14 mouse cellular contexts compared by ENCODE assay signal in the genomic region with DNA sequence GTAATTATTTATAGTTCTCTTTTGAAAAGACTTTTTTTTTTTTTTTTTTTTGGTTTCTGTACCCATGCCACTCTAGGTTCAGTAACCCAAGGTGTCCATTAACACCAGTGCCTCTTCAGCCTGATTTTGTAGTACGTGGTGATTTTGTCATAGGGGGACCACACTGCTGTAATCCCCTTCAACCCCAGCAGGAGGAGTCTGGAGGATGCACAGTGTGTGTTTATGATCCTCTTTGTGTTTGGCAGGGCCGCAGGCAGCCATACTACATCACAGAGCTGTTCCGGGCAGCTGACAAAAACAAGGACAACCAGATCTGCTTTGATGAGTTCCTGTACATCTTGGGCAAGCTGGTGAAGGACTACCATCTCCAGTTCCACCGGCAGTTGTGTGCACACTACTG. TPM values are rescaled to one million over a fixed set of nuclear protein-coding genes. Genes with fewer than 3 reads are reported as not detected.
DNase-seq lines count a peak whose midpoint lies in the region; ATAC-seq and TF ChIP-seq lines count a peak whose summit lies in the region.
"Had no signal": no experiment of that assay in that cellular context is flagged by ENCODE, and none has a peak within 500 bp of the region (broad histone marks: within the 10 kb centered on the region; RNA-seq: fewer than 3 reads in every experiment).

No protein-coding gene starts in this region.

- H3K9ac ChIP-seq in forebrain, embryonic 14.5 days (ENCODE audit: low read length) = no peak overlapping the region
- no peak overlapping the region for H3K9ac ChIP-seq in forebrain, embryonic 13.5 days
- H3K9ac ChIP-seq: neural tube, embryonic 12.5 days had no signal

- peak; percentile 12 for TF ChIP-seq CTCF in left cerebral cortex, adult 2 months (IDR thresholded peaks at IDR 0.05)

- H3K27me3 ChIP-seq in forebrain, embryonic 14.5 days (replicated peaks; ENCODE audit: control insufficient read depth, insufficient read depth, low read length) = no peaks in the 10 kb centered on the region
- H3K27me3 ChIP-seq in forebrain, embryonic 13.5 days = peaks cover 7% of the 10 kb centered on the region; the same call in 1 of the 2 replicates
- H3K27me3 ChIP-seq in megakaryocyte, embryonic 14.5 days (replicated peaks) = peaks cover 30% of the 10 kb centered on the region
- H3K27me3 ChIP-seq: neural tube, embryonic 12.5 days had no signal

- H3K4me2 ChIP-seq in forebrain, embryonic 14.5 days (ENCODE audit: low read length) = no peak overlapping the region
- H3K4me2 ChIP-seq in forebrain, embryonic 13.5 days = no peak overlapping the region
- H3K4me2 ChIP-seq: neural tube, embryonic 12.5 days had no signal

- H3K4me1 ChIP-seq in forebrain, embryonic 14.5 days (ENCODE audit: control insufficient read depth, insufficient read depth, low read length) = no peaks in the 10 kb centered on the region
- no peaks in the 10 kb centered on the region for H3K4me1 ChIP-seq in forebrain, embryonic 13.5 days
- H3K4me1 ChIP-seq in megakaryocyte, embryonic 14.5 days = no peaks in the 10 kb centered on the region
- H3K4me1 ChIP-seq: forebrain, embryonic 10.5 days; neural tube, embryonic 12.5 days had no signal

- WGBS in forebrain, embryonic 14.5 days = 73% methylated on average over 4 of the region's 4 CpGs
- 82% methylated on average over 4 of the region's 4 CpGs for WGBS in forebrain, embryonic 13.5 days

- no peak for ATAC-seq in forebrain, embryonic 14.5 days
- ATAC-seq in forebrain, embryonic 13.5 days = no peak

- H3K36me3 ChIP-seq in forebrain, embryonic 14.5 days (ENCODE audit: control insufficient read depth, insufficient read depth, low read length) = no peaks in the 10 kb centered on the region
- H3K36me3 ChIP-seq in forebrain, embryonic 13.5 days (ENCODE audit: poor library complexity, severe bottlenecking) = no peaks in the 10 kb centered on the region
- H3K36me3 ChIP-seq in megakaryocyte, embryonic 14.5 days (replicated peaks; ENCODE audit: low read length) = no peaks in the 10 kb centered on the region
- H3K36me3 ChIP-seq: forebrain, embryonic 10.5 days; neural tube, embryonic 12.5 days had no signal

- no peak overlapping the region for H3K27ac ChIP-seq in forebrain, embryonic 14.5 days (ENCODE audit: low read depth, low read length)
- H3K27ac ChIP-seq in forebrain, embryonic 13.5 days = no peak overlapping the region
- H3K27ac ChIP-seq in left cerebral cortex, adult 2 months = no peak overlapping the region
- H3K27ac ChIP-seq: forebrain, embryonic 10.5 days; neural tube, embryonic 12.5 days had no signal

- no peak overlapping the region for H3K4me3 ChIP-seq in forebrain, embryonic 14.5 days (ENCODE audit: low read depth, low read length)
- no peak overlapping the region for H3K4me3 ChIP-seq in forebrain, embryonic 13.5 days
- H3K4me3 ChIP-seq in left cerebral cortex, adult 2 months = no peak overlapping the region
- peak overlapping the region; percentile 3 for H3K4me3 ChIP-seq in megakaryocyte, embryonic 14.5 days (replicated peaks)
- H3K4me3 ChIP-seq: forebrain, embryonic 10.5 days; neural tube, embryonic 12.5 days had no signal

- intact Hi-C loops in left cerebral cortex, adult 2 months (cut with DNase I) = no loop called here
- intact Hi-C loops in left cerebral cortex, postnatal 14 days (cut with DNase I) = loop anchor here (5.0 kb wide), 1 partner anchor 50 kb away; no protein-coding TSS in a partner anchor

- H3K9me3 ChIP-seq in forebrain, embryonic 14.5 days (replicated peaks; ENCODE audit: control insufficient read depth, low read length) = no peaks in the 10 kb centered on the region
- H3K9me3 ChIP-seq in forebrain, embryonic 13.5 days (replicated peaks) = no peaks in the 10 kb centered on the region
- no peaks in the 10 kb centered on the region for H3K9me3 ChIP-seq in megakaryocyte, embryonic 14.5 days
- H3K9me3 ChIP-seq: forebrain, embryonic 10.5 days; neural tube, embryonic 12.5 days had no signal

- peak; percentile 3 for DNase-seq in forebrain, embryonic 14.5 days (ENCODE audit: low spot score)
- no peak for DNase-seq in left cerebral cortex, adult 2 months (ENCODE audit: extremely low spot score in 1 of 2, low spot score in 2 of 2)
- DNase-seq in left cerebral cortex, postnatal 14 days (ENCODE audit: low spot score in 2 of 2) = no peak
- DNase-seq in ES-CJ7 (ENCODE audit: low read depth, low spot score) = peak; percentile 48
- DNase-seq in right cerebral cortex, postnatal 36 days (ENCODE audit: low spot score in 2 of 2) = no peak
- no peak for DNase-seq in gastrocnemius, adult 18-20 months (ENCODE audit: low spot score)
- DNase-seq: adrenal gland, postnatal 25 days; kidney, adult 9 months; left cerebral cortex, postnatal 4 days; spleen, adult 18-20 months had no signal

RNA-seq across cellular contexts. Expression of a gene that starts 3.6 kb away (rescaled TPM):
- not detected in 2 replicates for polyA plus RNA-seq in forebrain, embryonic 14.5 days (2014; fragmentation: Nextera tagmentation; extraction: Ambion mirVana)
- polyA plus RNA-seq in forebrain, embryonic 13.5 days (2015; fragmentation: Nextera tagmentation; extraction: Ambion mirVana) = 0.26 TPM in 1 of 2 replicates, not detected in the other
- total RNA-seq in left cerebral cortex, adult 2 months (2021) = 1 to 10 TPM in 1 of 2 experiments, under 1 TPM in 1; 0.72 to 1.1 TPM
- total RNA-seq in left cerebral cortex, postnatal 14 days (2021) = 1 to 10 TPM; 1.0 to 1.5 TPM
- polyA plus RNA-seq in megakaryocyte, embryonic 14.5 days (2012; ENCODE audit: insufficient read depth, low replicate concordance) = not detected in 2 replicates
- not detected for total RNA-seq in gastrocnemius, adult 18-20 months (2021)
- polyA plus RNA-seq: forebrain, embryonic 10.5 days; neural tube, embryonic 12.5 days had no signal

RNA-seq across cellular contexts. Expression of a gene that starts 11.4 kb away (rescaled TPM):
- polyA plus RNA-seq in forebrain, embryonic 14.5 days (2014; fragmentation: Nextera tagmentation; extraction: Ambion mirVana) = 1.5 and 3.3 TPM in 2 replicates
- polyA plus RNA-seq in forebrain, embryonic 13.5 days (2015; fragmentation: Nextera tagmentation; extraction: Ambion mirVana) = 1.8 and 2.8 TPM in 2 replicates
- 1 to 10 TPM in 1 of 2 experiments, not detected in 1; 3.0 TPM for total RNA-seq in left cerebral cortex, adult 2 months (2021)
- total RNA-seq in left cerebral cortex, postnatal 14 days (2021) = not detected
- 2.9 TPM in 1 of 2 replicates, not detected in the other for polyA plus RNA-seq in megakaryocyte, embryonic 14.5 days (2012; ENCODE audit: insufficient read depth, low replicate concordance)
- not detected for total RNA-seq in gastrocnemius, adult 18-20 months (2021)

RNA-seq across cellular contexts. Expression of a gene that starts 38.1 kb away (rescaled TPM):
- 2.0 and 3.1 TPM in 2 replicates for polyA plus RNA-seq in forebrain, embryonic 14.5 days (2014; fragmentation: Nextera tagmentation; extraction: Ambion mirVana)
- 2.3 and 3.0 TPM in 2 replicates for polyA plus RNA-seq in forebrain, embryonic 13.5 days (2015; fragmentation: Nextera tagmentation; extraction: Ambion mirVana)
- total RNA-seq in left cerebral cortex, adult 2 months (2021) = 1 to 10 TPM in 1 of 2 experiments, not detected in 1; 2.1 TPM
- total RNA-seq in left cerebral cortex, postnatal 14 days (2021) = 1 to 10 TPM in 1 of 2 experiments, not detected in 1; 2.5 TPM
- 33.8 TPM in 1 of 2 replicates, not detected in the other for polyA plus RNA-seq in megakaryocyte, embryonic 14.5 days (2012; ENCODE audit: insufficient read depth, low replicate concordance)
- total RNA-seq in gastrocnemius, adult 18-20 months (2021) = not detected
- polyA plus RNA-seq: forebrain, embryonic 10.5 days had no signal

RNA-seq across cellular contexts. Expression of a gene that starts 44.7 kb away (rescaled TPM):
- 19.6 and 22.8 TPM in 2 replicates for polyA plus RNA-seq in forebrain, embryonic 14.5 days (2014; fragmentation: Nextera tagmentation; extraction: Ambion mirVana)
- 15.4 and 23.8 TPM in 2 replicates for polyA plus RNA-seq in forebrain, embryonic 13.5 days (2015; fragmentation: Nextera tagmentation; extraction: Ambion mirVana)
- 10 to 100 TPM; 28.8 to 31.0 TPM for total RNA-seq in left cerebral cortex, adult 2 months (2021)
- 10 to 100 TPM; 30.8 to 35.1 TPM for total RNA-seq in left cerebral cortex, postnatal 14 days (2021)
- polyA plus RNA-seq in megakaryocyte, embryonic 14.5 days (2012; ENCODE audit: insufficient read depth, low replicate concordance) = 1.3 TPM in 1 of 2 replicates, not detected in the other
- total RNA-seq in gastrocnemius, adult 18-20 months (2021) = 100 to 1,000 TPM in 1 of 2 experiments, 10 to 100 TPM in 1; 63.5 to 106 TPM

RNA-seq across cellular contexts. Expression of a gene that starts 49.1 kb away (rescaled TPM):
- polyA plus RNA-seq in forebrain, embryonic 14.5 days (2014; fragmentation: Nextera tagmentation; extraction: Ambion mirVana) = not detected in 2 replicates
- polyA plus RNA-seq in forebrain, embryonic 13.5 days (2015; fragmentation: Nextera tagmentation; extraction: Ambion mirVana) = not detected in 2 replicates
- not detected for total RNA-seq in left cerebral cortex, adult 2 months (2021)
- total RNA-seq in left cerebral cortex, postnatal 14 days (2021) = not detected
- polyA plus RNA-seq in megakaryocyte, embryonic 14.5 days (2012; ENCODE audit: insufficient read depth, low replicate concordance) = not detected in 2 replicates
- total RNA-seq in gastrocnemius, adult 18-20 months (2021) = 1 to 10 TPM in 1 of 2 experiments, not detected in 1; 2.5 TPM
- total RNA-seq: adrenal gland, postnatal 25 days; left cerebral cortex, postnatal 4 days had no signal
- polyA plus RNA-seq: forebrain, embryonic 10.5 days; neural tube, embryonic 12.5 days had no signal

Comparison
In these comparisons a context has a peak if more than half of its experiments do, and no peak if none do; other contexts are left out.
1. DNase-seq: peak in forebrain, embryonic 14.5 days (single experiment) and ES-CJ7 (single experiment); none in left cerebral cortex, adult 2 months (0 of 2), left cerebral cortex, postnatal 14 days (0 of 2), right cerebral cortex, postnatal 36 days (0 of 2) and gastrocnemius, adult 18-20 months (single experiment).